Mouse (Mus musculus) erythroid progenitor cell, adult 5-6 weeks (primary cell): ENCODE measurements around the gene Ccdc86. TPM values are rescaled to one million over a fixed set of nuclear protein-coding genes. Genes with fewer than 3 reads are reported as not detected.

Source experiments
- ATAC-seq: replicated peaks from 2 replicates; pipeline ENCODE4 v1.8.0; 2016; ENCODE audit warnings: moderate number of reproducible peaks, mild to moderate bottlenecking, moderate TSS enrichment, inconsistent platforms; ENCODE audit not compliant: poor library complexity, low FRiP score, severe bottlenecking
- total RNA-seq, 2 experiments: library from RNA; stranded (forward) in 1 of 2; stranded (reverse) in 1 of 2; fragments of 150-400 nt in 1 of 2; fragments of 186-747, 209-891 nt in 1 of 2; gene quantifications; 2 replicates each; pipeline versions ENCODE4 v1.2.3 to v1.2.4; 2015 to 2017; ENCODE audit warnings: low replicate concordance in 2 of 2

Gene Ccdc86
- total RNA-seq, 2 experiments from 2014 or later = 3.9 to 6.3 TPM

DNA sequence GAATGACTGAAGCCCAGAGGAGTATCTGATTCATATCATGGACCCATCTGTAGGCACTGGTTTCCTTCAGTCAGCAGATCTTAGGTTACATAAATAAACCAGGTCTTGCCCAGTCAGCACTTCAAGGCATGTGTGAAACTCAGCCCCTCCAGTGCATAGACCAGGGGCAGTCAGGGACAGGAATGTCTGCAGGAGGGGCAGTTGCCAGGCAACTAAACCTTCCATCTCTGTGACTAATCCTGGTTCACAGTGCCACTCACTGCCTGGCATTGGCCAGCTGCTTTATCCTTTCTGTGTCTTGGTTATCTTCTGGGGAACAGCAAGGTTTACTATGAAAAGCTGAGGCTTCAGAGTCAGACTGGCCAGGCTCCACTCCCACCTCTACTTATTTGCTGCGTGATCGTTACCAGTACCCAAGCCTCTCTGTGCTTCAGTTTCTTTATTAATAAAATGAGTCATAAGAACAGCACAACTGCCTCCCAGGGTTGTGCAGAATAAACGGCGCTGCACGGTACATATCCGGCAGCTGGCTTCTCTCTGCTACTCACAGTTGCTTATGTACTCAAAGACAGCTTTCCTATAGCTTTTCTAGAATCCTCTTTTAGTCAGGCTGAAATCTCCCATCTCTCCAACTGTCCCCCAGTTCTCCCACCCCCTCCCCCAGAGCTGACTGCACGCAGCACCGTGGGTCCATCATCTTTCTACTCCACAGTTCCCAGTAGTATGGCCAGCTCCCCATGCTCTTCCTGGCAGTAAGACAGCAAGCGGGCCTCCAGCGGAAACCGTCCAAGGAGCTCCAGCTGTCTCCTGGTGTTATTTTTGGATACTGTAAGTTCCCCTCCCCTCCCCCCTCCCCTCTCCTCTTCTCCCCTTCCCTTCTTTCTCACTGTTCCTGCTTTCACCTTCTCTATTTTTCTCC, 3.2 kb upstream of the Ccdc86 start:
- no peak for ATAC-seq

DNA sequence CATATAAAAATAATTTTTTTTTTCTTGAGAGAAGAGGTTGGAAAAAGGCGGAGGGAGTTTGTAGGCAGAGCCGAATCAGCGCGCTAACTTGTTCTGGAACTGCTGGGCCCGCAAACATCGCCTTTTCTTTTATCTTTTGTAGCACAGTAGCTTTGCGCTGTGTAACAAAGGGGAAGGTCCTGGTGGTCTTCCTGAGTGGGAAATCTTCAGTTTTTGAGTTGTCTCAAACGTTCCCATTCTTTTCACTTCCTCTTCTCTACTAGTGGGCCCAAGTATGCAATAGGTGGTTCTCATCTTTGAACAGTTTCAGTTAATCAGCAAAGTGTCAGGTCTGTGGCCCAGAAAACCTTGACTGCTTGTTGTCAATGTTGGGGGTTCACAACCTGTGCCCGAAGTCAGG, 492 bp upstream of the Ccdc86 start:
- ATAC-seq = no peak

DNA sequence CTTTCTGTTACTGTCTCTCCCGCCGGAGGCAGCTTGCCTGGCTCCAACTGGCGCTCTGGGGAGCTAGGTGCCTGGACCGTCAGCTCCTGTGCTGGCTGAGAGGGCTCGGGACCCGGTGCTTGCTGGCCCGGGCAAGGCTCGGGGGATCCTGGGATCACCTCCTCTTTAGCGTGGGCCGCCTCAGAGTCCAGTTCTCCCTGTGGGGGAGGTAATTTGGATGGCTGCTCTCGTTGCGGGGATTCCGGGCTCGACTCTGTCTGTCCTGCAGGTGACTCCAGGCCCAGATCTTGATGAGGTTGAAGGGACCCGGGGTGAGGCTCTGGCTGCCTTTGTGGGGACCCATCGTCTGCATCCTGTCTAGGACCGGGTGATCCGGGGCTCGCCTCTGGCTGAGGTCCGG, 650 bp downstream of the Ccdc86 start:
- peak; percentile 12; the same call in 1 of the 2 replicates for ATAC-seq

DNA sequence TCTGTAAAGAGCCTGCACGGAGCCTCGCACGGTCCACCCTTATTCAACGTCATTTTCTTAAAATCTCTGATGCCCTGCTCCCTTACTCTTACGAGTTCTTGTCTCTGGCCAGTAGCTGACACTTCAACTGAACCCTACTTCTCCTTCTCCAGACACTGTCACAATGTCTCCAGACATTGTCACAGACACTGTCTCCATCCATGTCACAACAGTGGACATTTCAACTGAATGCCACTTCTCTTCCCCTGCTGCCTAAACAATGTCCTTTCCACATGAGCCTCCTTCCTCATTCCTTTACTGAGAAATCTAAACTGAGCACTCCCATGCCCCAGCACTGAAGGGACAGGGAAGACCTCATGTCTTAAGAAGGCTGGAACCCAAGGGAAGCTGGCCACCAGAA, 1.8 kb downstream of the Ccdc86 start:
- ATAC-seq = no peak

DNA sequence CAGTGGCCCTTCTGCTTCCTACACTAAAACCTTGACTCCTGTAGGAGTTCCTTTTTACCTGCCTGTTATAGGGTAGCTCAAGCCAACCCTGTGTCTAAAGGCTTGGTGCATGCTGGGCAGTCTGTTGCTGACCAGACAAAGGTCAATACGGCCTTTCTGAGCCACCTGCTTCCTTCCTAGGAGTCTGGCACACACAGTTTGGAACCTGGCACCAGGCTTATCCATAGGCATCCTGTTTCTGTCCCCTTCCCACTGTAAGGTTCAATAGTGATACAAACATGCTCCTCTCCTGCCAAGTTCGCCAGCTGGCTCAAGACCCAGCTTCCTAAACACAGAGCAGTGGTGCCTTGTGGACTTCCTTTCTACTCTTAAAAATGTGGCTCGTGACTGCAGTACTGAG, 2.6 kb downstream of the Ccdc86 start:
- no peak for ATAC-seq

DNA sequence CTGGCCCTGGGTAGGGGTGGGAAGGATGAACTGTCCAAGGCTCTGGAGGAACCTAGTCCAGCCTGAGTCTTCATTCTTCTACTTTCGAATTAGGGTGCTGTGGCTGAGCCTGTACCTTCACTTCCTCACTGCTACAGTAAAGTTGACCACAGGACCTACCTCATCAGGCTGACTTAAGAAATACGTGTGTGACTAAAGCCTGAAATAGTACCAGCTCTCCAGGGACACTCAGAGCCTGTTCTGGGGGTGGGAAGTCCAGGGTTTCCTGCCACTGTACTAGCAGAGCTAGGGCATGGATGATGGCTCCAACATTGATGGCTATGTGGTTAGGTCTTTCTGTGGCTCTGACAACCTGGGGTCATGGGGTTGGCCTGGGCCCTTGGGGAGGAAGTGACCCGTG, 5.1 kb downstream of the Ccdc86 start:
- ATAC-seq = no peak

DNA sequence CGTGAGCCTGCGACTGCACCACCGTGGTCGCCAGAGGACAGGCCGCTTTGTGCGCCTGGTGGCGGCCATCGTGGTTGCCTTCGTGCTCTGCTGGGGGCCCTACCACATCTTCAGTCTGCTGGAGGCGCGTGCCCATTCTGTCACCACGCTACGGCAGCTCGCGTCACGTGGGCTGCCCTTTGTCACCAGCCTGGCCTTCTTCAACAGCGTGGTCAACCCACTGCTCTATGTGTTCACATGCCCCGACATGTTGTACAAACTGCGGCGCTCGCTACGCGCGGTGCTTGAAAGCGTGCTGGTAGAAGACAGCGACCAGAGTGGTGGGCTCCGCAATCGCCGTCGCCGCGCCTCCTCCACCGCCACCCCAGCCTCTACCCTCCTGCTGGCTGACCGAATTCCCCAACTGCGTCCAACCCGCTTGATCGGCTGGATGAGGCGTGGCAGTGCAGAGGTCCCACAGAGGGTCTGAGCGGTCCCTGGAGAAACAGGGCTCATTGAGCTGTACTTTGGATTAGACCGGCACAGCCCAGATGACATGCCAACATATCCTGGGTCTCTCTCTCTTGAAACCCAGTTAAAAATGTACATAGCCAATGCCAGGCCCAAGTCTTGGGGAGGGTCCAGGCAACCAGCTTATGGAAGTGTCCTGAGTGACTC, 8.1 kb downstream of the Ccdc86 start:
- ATAC-seq = no peak

DNA sequence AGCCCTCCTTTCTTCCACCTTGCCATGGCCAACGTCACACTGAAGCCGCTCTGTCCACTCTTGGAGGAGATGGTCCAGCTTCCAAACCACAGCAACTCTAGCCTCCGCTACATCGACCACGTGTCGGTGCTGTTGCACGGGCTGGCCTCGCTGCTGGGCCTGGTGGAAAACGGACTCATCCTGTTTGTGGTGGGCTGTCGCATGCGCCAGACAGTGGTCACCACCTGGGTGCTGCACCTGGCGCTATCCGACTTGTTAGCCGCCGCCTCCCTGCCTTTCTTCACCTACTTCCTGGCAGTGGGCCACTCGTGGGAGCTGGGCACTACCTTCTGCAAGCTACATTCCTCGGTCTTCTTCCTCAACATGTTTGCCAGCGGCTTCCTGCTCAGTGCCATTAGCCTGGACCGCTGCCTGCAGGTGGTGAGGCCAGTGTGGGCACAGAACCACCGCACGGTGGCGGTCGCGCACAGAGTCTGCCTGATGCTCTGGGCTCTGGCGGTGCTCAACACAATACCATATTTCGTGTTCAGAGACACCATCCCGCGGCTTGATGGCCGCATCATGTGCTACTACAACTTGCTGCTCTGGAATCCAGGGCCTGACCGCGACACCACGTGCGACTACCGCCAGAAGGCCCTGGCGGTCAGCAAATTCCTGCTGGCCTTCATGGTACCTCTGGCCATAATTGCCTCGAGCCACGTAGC, 8.8 kb downstream of the Ccdc86 start:
- ATAC-seq = peak; percentile 74; the same call in 1 of the 2 replicates

DNA sequence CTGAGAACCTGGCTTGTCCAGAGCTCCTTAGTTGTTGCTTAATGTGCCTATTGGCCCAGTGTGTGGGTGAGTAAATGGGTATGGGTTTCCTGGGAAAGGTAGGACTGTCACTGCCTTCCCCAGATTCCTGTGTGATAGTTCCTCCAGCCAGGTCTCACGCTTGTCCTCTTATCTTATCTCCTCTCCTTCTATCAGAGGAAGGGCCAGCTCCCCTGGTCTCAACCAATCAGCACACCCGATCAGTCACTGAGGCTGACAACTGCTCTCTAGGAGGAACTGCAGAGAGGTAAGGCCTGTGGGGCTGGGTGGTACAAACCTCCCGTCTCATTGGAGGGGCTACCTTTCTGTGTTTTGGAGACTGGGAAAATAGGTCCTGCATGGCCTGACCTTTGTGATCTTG, 10.3 kb downstream of the Ccdc86 start:
- no peak for ATAC-seq

DNA sequence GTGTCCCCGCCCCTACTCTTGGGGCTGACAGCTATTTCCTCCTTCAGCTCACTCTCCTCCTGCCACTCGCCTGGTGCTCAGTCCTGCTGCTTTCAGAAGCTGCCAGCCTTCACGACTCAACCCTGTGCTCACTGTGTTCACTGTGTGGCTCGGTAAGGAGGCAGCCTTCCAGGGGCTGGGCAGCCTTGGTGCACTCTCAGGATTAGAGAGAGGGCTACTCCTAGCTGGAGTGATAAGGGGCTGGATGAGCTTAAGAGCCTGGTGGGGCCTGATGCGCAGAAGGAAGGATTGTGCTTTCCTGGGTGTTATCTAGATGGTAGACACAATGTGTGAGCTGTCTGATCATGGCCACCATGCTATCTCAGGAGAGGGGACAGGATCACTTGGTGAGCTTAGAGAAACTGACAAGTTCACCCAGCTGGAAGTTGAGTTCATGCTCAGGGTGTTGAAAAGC, 11.9 kb downstream of the Ccdc86 start, which contains the start of gene Ptgdr2:
Ptgdr2 (plus strand) TSS at position 51 of the 454 bp plus-strand sequence.
- no peak for ATAC-seq

DNA sequence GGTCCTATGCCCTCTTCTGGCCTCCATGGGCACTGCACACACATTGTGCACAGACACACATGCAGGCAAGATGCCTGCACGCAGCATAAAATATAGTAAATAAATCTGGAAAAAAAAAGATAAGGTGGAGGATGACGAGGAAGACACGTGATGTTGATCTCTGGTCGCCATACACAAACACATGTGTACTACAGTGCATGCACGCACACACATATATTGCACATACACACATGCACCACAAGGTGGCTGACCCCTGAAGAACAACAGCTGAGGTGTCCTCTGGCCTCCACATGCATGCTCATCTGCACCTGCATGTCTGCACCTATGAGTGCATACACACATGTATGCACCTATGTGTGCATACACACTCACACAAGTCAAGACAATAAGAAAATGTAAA, 13.0 kb downstream of the Ccdc86 start:
- no peak for ATAC-seq

DNA sequence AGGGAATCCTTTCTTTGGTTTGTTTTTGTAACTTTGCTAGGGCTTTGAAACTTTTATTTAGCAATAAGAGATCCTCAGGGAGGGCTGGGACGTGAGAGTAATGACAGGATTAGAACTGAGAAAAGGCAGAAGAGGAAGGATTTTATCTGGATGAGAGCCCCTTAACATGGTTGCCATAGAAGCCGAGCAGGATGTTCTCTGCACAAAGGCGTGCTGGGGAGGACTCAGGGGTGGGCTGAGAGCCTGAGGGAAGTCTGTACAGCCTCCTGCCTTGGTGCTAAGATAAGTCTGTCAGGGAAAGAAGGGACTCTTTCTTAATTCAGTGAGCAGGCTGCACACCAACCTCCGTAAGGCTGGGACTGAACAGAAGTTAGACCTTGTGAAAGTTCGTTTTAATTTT, 14.0 kb downstream of the Ccdc86 start:
- ATAC-seq = no peak

DNA sequence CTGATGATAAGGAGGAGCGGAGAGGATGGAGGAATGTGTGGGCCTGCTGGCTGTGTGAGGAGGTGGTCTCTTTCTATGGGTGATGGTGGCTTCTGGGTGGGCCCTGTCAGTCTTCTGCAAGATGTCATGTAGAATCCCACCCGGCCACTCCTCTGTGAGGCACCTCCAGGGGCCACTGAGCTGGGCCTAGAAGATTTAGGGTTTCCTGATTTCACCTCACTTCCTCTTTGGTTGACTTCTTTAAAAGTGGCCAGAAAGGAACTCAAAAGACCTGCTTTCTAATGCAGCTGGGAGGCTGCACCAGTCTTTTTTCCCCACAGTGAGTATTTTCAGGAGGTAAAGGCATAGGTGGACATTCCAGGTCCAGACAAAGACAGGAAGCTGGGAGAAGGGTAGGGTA, 18.4 kb downstream of the Ccdc86 start:
- ATAC-seq = no peak

DNA sequence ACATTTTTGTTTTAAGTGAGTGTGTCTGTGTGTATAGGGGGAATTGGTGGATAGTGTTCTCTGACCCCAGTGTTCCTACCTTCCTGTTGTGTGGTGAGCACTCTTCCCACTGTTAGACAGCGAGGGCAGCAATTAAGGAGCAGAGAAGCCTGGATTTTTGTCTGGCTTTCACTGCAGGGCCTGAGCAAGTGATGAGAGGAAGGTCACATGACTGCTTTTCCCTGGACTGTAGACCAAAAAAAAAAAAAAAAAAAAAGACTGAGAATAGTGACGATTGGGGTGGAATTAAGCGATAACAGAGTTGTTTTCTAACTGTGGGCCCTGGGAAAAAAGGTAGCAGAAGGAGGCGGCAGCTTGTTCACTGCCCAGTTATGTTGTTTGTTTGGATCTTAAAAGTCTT, 22.4 kb downstream of the Ccdc86 start:
- no peak for ATAC-seq

DNA sequence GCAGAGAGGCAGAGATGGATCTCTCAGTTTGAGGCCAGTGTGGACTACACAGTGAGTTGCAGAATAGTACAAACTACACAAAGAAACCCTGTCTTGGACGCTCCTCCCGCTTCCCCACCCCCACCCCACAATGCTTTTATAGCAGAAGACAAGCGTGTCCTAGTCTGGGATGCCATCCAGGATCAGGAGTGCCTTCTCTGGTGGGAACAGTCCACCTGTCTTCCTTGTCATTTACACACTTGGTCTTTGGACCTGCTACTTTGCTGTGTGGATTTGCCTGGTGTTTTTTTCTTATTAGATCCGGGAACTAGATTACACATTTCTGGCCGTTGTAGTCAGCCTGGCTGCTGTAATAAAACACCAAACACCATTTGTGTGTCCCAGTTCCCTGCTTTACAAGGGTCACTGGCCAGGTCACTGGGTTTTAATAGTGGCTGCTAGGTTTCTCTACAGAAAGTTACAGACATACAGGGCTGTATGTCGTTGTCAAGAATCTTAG, 22.9 kb downstream of the Ccdc86 start:
- no peak for ATAC-seq

DNA sequence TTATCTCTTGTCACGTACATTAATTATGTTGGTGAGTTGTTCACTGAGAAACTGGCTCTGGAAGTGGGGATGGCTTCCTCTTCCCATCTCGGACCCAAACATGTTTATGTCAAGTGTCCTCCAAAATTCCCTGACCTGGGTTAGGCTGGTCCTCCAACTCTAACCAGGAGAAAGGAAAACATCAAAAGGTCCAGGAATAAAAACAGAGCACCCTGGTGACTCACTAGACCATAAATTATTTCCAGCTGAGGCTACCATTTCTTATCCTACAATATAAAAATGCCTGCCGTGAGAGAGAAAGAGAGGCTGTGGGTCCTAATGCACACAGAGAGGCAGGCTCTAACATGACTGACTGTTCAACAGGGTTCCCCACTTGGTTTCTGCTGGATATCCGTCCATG, 24.8 kb downstream of the Ccdc86 start:
- no peak for ATAC-seq

DNA sequence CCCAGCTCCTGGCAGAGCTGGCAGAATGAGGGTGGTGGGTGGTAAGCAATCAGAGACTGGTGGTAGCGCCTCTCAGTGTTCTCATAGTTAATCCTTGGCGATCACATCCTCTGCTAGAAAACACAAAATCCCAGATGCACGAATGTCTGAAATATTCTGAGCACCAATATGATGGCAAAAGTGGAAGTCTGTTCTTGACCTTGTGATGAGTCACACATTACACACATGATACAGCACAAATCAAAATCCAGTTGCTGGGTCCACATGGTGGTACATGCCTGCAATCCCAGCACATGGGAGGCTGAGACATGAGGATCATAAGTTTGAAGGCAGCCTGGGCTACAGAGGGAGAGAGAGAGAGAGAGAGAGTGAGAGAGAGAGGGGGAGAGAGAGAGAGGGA, 28.0 kb downstream of the Ccdc86 start:
- no peak for ATAC-seq

DNA sequence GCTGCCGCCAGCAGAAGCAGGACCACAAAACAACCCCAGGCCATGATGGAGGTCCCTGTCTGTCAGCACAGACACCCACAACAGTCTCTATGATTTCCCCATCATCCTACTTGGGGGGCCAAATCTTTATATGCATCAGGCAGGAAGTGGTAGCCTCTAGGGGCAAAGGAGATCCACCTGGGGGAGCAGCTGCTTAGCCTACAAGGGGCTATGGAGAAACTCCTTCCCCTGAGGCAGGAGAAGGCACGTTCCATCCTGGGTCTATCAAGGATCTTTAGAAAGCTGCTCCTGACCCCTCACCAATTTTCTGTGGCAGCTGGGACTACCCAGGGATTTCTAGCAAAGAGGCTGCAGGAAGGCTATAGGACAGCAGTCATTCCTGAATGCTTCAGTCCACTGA, 28.5 kb downstream of the Ccdc86 start, which contains the start of gene Zp1:
Zp1 (minus strand) TSS at position 101 of the 400 bp plus-strand sequence.
- ATAC-seq = no peak

DNA sequence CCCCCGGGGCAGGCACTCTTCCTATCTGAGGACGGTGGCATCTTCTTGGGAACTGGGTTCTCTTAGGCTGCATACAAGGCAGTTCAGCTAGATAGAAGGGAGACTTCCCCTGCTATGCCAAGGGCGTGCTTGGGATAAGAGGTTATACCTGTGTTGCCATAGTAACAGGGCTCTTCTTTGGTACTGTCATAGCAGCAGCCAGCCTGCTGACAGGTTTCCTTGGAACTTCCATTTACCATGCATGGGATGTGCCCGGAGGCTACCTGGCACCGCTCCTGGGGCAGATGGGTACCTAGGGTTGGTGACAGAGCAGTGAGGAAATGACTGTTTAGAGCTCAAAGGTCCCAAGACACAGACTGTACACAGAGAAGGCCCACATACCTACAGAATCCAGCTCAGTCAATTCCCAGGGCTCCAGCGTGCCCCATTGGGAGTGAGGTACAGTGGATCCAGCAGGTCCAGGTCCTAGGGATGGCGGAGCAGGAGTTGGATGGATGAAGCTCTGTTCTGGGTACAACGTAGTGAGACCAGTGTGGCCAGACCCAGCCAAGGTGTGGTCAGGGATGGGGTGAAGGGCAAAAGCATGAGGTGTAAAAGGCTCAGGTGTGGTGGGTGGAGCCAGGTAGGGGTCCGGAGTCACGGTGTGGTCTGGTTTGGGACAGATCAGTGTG, 30.6 kb downstream of the Ccdc86 start:
- no peak for ATAC-seq

DNA sequence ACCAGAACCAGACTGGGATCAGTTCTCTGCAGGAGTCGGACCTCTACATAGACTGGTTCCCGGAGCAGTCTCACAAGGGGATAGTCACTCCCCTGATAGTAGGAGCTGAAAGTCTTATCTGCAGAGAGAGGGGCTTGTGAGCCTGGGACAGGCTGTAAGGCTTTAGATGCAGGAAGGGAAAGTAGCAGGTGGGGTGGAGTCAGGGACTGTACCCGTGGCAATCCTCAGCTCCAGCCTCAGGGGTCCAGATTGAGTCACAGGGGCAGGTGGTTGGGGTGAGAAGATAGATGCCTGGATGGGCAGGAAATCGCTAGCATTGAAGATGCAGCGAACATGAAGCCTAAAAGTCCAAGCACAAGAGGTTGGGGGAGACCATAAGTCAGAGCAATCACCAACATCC, 32.6 kb downstream of the Ccdc86 start:
- no peak for ATAC-seq
